Mouse (Mus musculus) cerebellum, adult 2 months (tissue): ENCODE data around the gene Htr5a. TPM values are rescaled to one million over a fixed set of nuclear protein-coding genes. Genes with fewer than 3 reads are reported as not detected.

Source experiments
- DNase-seq, 2 experiments: peaks; one replicate each; pipeline ENCODE4 v3.0.0; 2021
- H3K27ac ChIP-seq: fragments of 200-500 bp; 2 replicates; pipeline ENCODE4 v1.5.1; 2012; ENCODE audit warnings: low read length, control low read depth, inconsistent platforms; ENCODE audit not compliant: insufficient read depth
- H3K27me3 ChIP-seq: fragments of 200-500 bp; 2 replicates; pipeline ENCODE4 v1.6.1; 2012; ENCODE audit warnings: inconsistent platforms, mild to moderate bottlenecking, low read length, moderate library complexity; ENCODE audit not compliant: control insufficient read depth, insufficient read depth
- H3K4me1 ChIP-seq: fragments of 200-500 bp; 2 replicates; pipeline ENCODE4 v1.6.1; 2011; ENCODE audit warnings: low read length; ENCODE audit not compliant: control insufficient read depth, insufficient read depth
- H3K4me3 ChIP-seq: fragments of 200-500 bp; replicated peaks from 2 replicates; pipeline ENCODE3; 2011; ENCODE audit warnings: mild to moderate bottlenecking, low read depth, low read length, control low read depth; ENCODE audit not compliant: insufficient read depth
- CTCF ChIP-seq: fragments of 200-500 bp; IDR thresholded peaks from 2 replicates; pipeline ENCODE4 v1.5.1; 2011; ENCODE audit warnings: low read depth, mild to moderate bottlenecking, control low read depth, low read length, moderate library complexity, borderline replicate concordance; ENCODE audit not compliant: insufficient read depth
- POLR2A ChIP-seq: fragments of 200-500 bp; IDR thresholded peaks from 2 replicates; pipeline ENCODE4 v1.6.1; 2011; ENCODE audit warnings: low read length, control low read depth, borderline replicate concordance; ENCODE audit not compliant: insufficient read depth
- WGBS: fragments of 180-500 bp; shearing (Covaris S2); methylation state at CpG from one replicate; pipeline ENCODE4 v1.1.7; 2018; 5-methylcytosine and 5-hydroxymethylcytosine counted together
- polyA plus RNA-seq: library from polyadenylated mRNA; depleted of rRNA; stranded (reverse); fragments of >200 nt; gene quantifications from 2 replicates; pipeline ENCODE4 v1.2.3, GENCODE M21; 2012; rRNA removed

Gene Htr5a
- 3.6 TPM in 2 replicates for polyA plus RNA-seq

- no peak for TF ChIP-seq CTCF
- WGBS = 4% methylated on average over 25 of the region's 25 CpGs
- Histone ChIP-seq H3K27ac (no peak within 1 kb of the TSS), H3K27me3 (no peaks in the 10 kb centered on the region), H3K4me3 (peak within 1 kb of the TSS; percentile 50), H3K4me1 (no peaks in the 10 kb centered on the region; the same call in 1 of the 2 replicates)
- peak; percentile 32 to 53 for DNase-seq
These were observed at the start of gene Htr5a for GRCm38 (mm10) chr5:27841701-27842295. Gene Htr5a (plus strand): TSS chr5:27842149.

DNA sequence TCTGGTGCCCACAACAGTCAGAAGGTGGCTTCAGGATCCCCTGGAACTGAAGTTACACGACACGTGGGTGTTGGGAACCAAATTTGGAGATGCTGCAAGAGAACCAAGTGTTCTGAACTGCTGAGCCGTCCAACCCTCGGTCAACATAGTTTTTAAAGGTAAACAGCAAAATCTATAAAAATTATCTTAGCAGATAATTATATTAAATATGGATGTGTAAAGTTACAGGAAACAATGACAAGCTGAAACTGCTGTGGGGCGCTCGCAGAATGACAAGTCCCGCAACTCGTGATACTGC, 49.8 kb upstream of the Htr5a start:
- Histone ChIP-seq H3K27ac (no peak overlapping the region), H3K4me1 (peaks cover 5% of the 10 kb centered on the region), H3K4me3 (peak overlapping the region; percentile 97), H3K27me3 (no peaks in the 10 kb centered on the region)
- 28% methylated on average over 8 of the region's 8 CpGs for WGBS
- no peak for TF ChIP-seq POLR2A
- no peak for TF ChIP-seq CTCF
- DNase-seq = no peak

GRCm38 (mm10) chr5:27792531-27793205, 49.3 kb upstream of the Htr5a start:
- H3K4me3 ChIP-seq = no peak overlapping the region
- peaks cover 5% of the 10 kb centered on the region for H3K4me1 ChIP-seq
- no peak for DNase-seq
- no peak for TF ChIP-seq POLR2A
- TF ChIP-seq CTCF = no peak
- no peak overlapping the region for H3K27ac ChIP-seq
- H3K27me3 ChIP-seq = no peaks in the 10 kb centered on the region
- 46% methylated on average over 9 of the region's 9 CpGs for WGBS

GRCm38 (mm10) chr5:27793923-27794322, 48.0 kb upstream of the Htr5a start:
- no peak overlapping the region for H3K4me3 ChIP-seq
- no peak for TF ChIP-seq POLR2A
- peak; percentile 90 for TF ChIP-seq CTCF
- H3K27ac ChIP-seq = no peak overlapping the region
- WGBS = 4% methylated on average over 1 of the region's 1 CpGs
- DNase-seq = peak; percentile 65 to 77
- H3K4me1 ChIP-seq = peaks cover 5% of the 10 kb centered on the region
- H3K27me3 ChIP-seq = no peaks in the 10 kb centered on the region

GRCm38 (mm10) chr5:27814282-27814681, 27.7 kb upstream of the Htr5a start:
- Histone ChIP-seq H3K4me3 (no peak overlapping the region), H3K4me1 (no peaks in the 10 kb centered on the region), H3K27ac (no peak overlapping the region), H3K27me3 (no peaks in the 10 kb centered on the region)
- no peak for TF ChIP-seq CTCF
- no peak for TF ChIP-seq POLR2A
- 88% methylated on average over 2 of the region's 2 CpGs for WGBS
- DNase-seq = no peak

GRCm38 (mm10) chr5:27818840-27819672, 22.9 kb upstream of the Htr5a start:
- Histone ChIP-seq H3K27ac (no peak overlapping the region), H3K4me1 (no peaks in the 10 kb centered on the region), H3K4me3 (no peak overlapping the region), H3K27me3 (no peaks in the 10 kb centered on the region)
- no peak for DNase-seq
- WGBS = 72% methylated on average over 3 of the region's 3 CpGs
- TF ChIP-seq POLR2A (no peak), CTCF (no peak)

DNA sequence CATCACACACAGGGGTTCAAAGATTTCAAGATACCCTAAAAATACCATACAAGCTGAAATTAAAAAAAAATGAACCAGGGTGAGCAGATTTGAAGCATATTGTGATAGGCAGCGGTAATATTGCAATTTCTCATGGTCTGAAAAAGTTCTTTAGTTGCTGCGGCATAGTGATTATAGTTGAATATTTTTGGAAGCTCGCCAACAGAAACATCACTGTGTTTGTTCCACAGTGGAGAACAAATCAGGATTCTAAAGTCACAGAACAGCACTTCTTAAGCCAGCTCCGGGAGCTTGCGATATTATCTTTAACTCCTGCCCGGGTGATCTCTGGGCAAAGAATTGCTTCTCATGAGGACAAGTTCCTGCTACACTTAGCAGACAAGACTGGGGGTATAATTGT, 20.8 kb upstream of the Htr5a start:
- Histone ChIP-seq H3K27me3 (no peaks in the 10 kb centered on the region), H3K4me1 (no peaks in the 10 kb centered on the region), H3K27ac (no peak overlapping the region), H3K4me3 (no peak overlapping the region)
- no peak for DNase-seq
- 32% methylated on average over 6 of the region's 6 CpGs for WGBS
- TF ChIP-seq POLR2A = no peak
- TF ChIP-seq CTCF = no peak
